Mouse (Mus musculus): Measurements from ENCODE around the gene Rundc3a. TPM values are rescaled to one million over a fixed set of nuclear protein-coding genes. Genes with fewer than 3 reads are reported as not detected.

Gene Rundc3a
- total RNA-seq, 4 experiments from 2014 or later = 0.21 TPM; not detected in 3

GRCm38 (mm10) chr11:102432896-102433295, 39.7 kb downstream of the Rundc3a start:
- peak; percentile 81 to 87 for DNase-seq (ENCODE audit: low spot score in 2 of 2)

GRCm38 (mm10) chr11:102433866-102434265, 40.7 kb downstream of the Rundc3a start:
- no peak for DNase-seq (ENCODE audit: low spot score in 2 of 2)

- peak; percentile 76 for DNase-seq (ENCODE audit: low spot score in 2 of 2)
Measured at GRCm38 (mm10) chr11:102434406-102434805, 41.2 kb downstream of the Rundc3a start.

- DNase-seq (ENCODE audit: low spot score in 2 of 2) = no peak
Measured at GRCm38 (mm10) chr11:102434816-102435705, 41.9 kb downstream of the Rundc3a start.

- no peak for DNase-seq (ENCODE audit: low spot score in 2 of 2)
Measured at GRCm38 (mm10) chr11:102435754-102436470, 42.7 kb downstream of the Rundc3a start.

GRCm38 (mm10) chr11:102436471-102436790, 43.2 kb downstream of the Rundc3a start:
- no peak for DNase-seq (ENCODE audit: low spot score in 2 of 2)

- DNase-seq (ENCODE audit: low spot score in 2 of 2) = peak; percentile 40 to 58
Measured at GRCm38 (mm10) chr11:102437120-102438061, 44.2 kb downstream of the Rundc3a start.

- DNase-seq (ENCODE audit: low spot score in 2 of 2) = peak; percentile 70 to 75
Measured at GRCm38 (mm10) chr11:102438212-102439092, 45.2 kb downstream of the Rundc3a start.

GRCm38 (mm10) chr11:102439093-102440082, 46.2 kb downstream of the Rundc3a start:
- DNase-seq (ENCODE audit: low spot score in 2 of 2) = no peak

GRCm38 (mm10) chr11:102440255-102440654, 47.1 kb downstream of the Rundc3a start:
- DNase-seq (ENCODE audit: low spot score in 2 of 2) = no peak

- no peak for DNase-seq (ENCODE audit: low spot score in 2 of 2)
Measured at GRCm38 (mm10) chr11:102441434-102441833, 48.2 kb downstream of the Rundc3a start.

- no peak for DNase-seq (ENCODE audit: low spot score in 2 of 2)
Measured at GRCm38 (mm10) chr11:102442089-102442488, 48.9 kb downstream of the Rundc3a start.

- no peak for DNase-seq (ENCODE audit: low spot score in 2 of 2)
Measured at GRCm38 (mm10) chr11:102443740-102444139, 50.5 kb downstream of the Rundc3a start.

GRCm38 (mm10) chr11:102444321-102444720, 51.1 kb downstream of the Rundc3a start:
- DNase-seq (ENCODE audit: low spot score in 2 of 2) = no peak

GRCm38 (mm10) chr11:102444781-102445180, 51.6 kb downstream of the Rundc3a start:
- DNase-seq (ENCODE audit: low spot score in 2 of 2) = no peak

GRCm38 (mm10) chr11:102445264-102445890, 52.2 kb downstream of the Rundc3a start:
- DNase-seq (ENCODE audit: low spot score in 2 of 2) = no peak

GRCm38 (mm10) chr11:102445891-102446361, 52.7 kb downstream of the Rundc3a start:
- DNase-seq (ENCODE audit: low spot score in 2 of 2) = no peak
